Mouse (Mus musculus): ENCODE results near the gene Myom1. TPM values are rescaled to one million over a fixed set of nuclear protein-coding genes. Genes with fewer than 3 reads are reported as not detected.
"Not testable (repeated sequence)": the region's sequence is repeated elsewhere in the genome, so short reads cannot be mapped to it uniquely, and the experiment has no call there.

Myom1 gene
- 15.0 and 15.2 TPM in 2 replicates for polyA plus RNA-seq (2015; fragmentation: Nextera tagmentation; extraction: Ambion mirVana)

GRCm38 (mm10) chr17:71002081-71002743 is at the start of gene Myom1:
TSS of gene Myom1 (plus strand) at chr17:71002633.
- Histone ChIP-seq H3K9ac (peak within 1 kb of the TSS; percentile 96), H3K4me2 (replicated peaks) (peak within 1 kb of the TSS; percentile 65), H3K4me1 (peaks cover 44% of the 10 kb centered on the region), H3K36me3 (no peaks in the 10 kb centered on the region), H3K27ac (peak within 1 kb of the TSS; percentile 100), H3K9me3 (no peaks in the 10 kb centered on the region), H3K27me3 (no peaks in the 10 kb centered on the region), H3K4me3 (peak within 1 kb of the TSS; percentile 86)
- peak; percentile 94 for ATAC-seq (ENCODE audit: low FRiP score, low read depth)
- whole genome bisulfite sequencing: under 1% methylated on average over 65 of the region's 65 CpGs

DNA sequence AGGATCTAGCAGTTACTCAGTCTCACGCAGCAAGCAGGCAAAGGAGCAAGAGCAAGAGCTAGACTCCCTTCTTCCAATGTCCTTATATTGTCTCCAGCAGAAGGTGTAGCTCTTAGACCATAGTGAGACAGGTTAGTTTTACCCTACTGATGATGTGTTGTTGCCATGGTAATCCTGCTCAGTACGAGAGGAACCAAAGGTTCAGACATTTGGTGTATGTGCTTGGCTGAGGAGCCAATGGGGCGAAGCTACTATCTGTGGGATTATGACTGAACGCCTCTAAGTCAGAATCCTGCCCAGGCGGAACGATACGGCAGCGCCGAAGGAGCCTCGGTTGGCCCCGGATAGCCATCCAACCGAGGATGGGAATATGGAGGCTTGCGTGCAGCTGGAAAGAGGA is 38.9 kb upstream of the Myom1 start:
- H3K27me3 ChIP-seq; H3K9ac ChIP-seq; H3K4me2 ChIP-seq (replicated peaks); H3K36me3 ChIP-seq; H3K9me3 ChIP-seq; H3K27ac ChIP-seq; H3K4me3 ChIP-seq: not testable (repeated sequence)
- 72% methylated on average over 13 of the region's 13 CpGs for WGBS
- ATAC-seq (ENCODE audit: low FRiP score, low read depth): peak; percentile 100
- peaks cover 15% of the 10 kb centered on the region; the same call in 1 of the 2 replicates for H3K4me1 ChIP-seq

DNA sequence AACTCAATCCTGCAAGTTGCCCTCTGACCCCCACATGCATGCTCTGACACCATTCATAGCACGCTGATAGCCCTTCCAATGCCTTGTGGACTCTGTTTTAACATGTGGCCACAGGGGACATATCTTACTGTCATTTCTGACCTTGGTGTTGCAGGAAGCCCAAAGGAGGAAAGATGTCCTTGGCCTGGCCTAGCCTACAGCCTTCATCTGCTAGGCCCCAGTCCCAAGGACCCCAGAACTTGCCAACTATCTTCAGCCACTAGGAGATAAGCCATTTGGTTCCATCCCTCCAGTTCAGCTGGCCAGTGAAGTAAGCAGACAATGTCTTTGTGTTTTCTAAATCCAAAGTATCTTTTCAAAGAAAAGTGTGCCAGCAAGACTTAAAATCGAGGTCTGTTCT is 37.2 kb upstream of the Myom1 start:
- Histone ChIP-seq H3K9me3 (no peaks in the 10 kb centered on the region; the same call in 1 of the 2 replicates), H3K9ac (no peak overlapping the region), H3K4me3 (no peak overlapping the region), H3K4me2 (replicated peaks) (no peak overlapping the region), H3K27me3 (peaks cover 3% of the 10 kb centered on the region; the same call in 1 of the 2 replicates), H3K36me3 (no peaks in the 10 kb centered on the region), H3K4me1 (peaks cover 24% of the 10 kb centered on the region; the same call in 1 of the 2 replicates), H3K27ac (no peak overlapping the region)
- WGBS: 79% methylated on average over 2 of the region's 2 CpGs
- no peak for ATAC-seq (ENCODE audit: low FRiP score, low read depth)

GRCm38 (mm10) chr17:70966126-70966525 is 36.3 kb upstream of the Myom1 start:
- Histone ChIP-seq H3K9me3 (no peaks in the 10 kb centered on the region), H3K9ac (no peak overlapping the region), H3K36me3 (no peaks in the 10 kb centered on the region), H3K4me3 (no peak overlapping the region), H3K4me1 (peaks cover 24% of the 10 kb centered on the region; the same call in 1 of the 2 replicates), H3K27ac (no peak overlapping the region), H3K27me3 (peaks cover 3% of the 10 kb centered on the region; the same call in 1 of the 2 replicates), H3K4me2 (replicated peaks) (no peak overlapping the region)
- no peak for ATAC-seq (ENCODE audit: low FRiP score, low read depth)
- whole genome bisulfite sequencing: 92% methylated on average over 7 of the region's 7 CpGs

GRCm38 (mm10) chr17:70967191-70967590 is 35.2 kb upstream of the Myom1 start:
- H3K4me2 ChIP-seq (replicated peaks): no peak overlapping the region
- no peak for ATAC-seq (ENCODE audit: low FRiP score, low read depth)
- H3K36me3 ChIP-seq: no peaks in the 10 kb centered on the region
- no peaks in the 10 kb centered on the region for H3K9me3 ChIP-seq
- H3K27ac ChIP-seq: no peak overlapping the region
- H3K27me3 ChIP-seq: peaks cover 3% of the 10 kb centered on the region; the same call in 1 of the 2 replicates
- H3K4me3 ChIP-seq: no peak overlapping the region
- peaks cover 24% of the 10 kb centered on the region; the same call in 1 of the 2 replicates for H3K4me1 ChIP-seq
- no peak overlapping the region for H3K9ac ChIP-seq
- 47% methylated on average over 9 of the region's 9 CpGs for WGBS

DNA sequence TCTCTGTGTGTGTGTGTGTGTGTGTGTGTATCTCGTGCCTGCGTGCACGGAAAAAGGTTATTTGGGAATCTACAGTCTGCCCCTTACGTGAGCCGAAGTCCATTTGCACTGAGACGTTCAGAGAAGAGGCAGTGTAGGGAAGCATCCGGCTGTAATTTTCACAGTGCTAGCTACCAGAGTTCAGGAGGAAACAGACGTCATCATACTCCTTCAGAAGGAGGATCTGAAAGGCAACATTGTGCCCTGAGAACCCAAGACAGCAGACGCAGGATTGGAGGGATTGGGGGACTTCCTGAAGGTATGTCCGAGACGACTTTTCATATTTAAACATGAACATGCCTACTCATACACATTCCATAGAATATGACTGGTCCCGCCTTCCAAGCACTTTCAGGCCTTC is 34.8 kb upstream of the Myom1 start:
- H3K4me3 ChIP-seq: no peak overlapping the region
- no peak overlapping the region for H3K4me2 ChIP-seq (replicated peaks)
- H3K9ac ChIP-seq: no peak overlapping the region
- H3K4me1 ChIP-seq: peaks cover 24% of the 10 kb centered on the region; the same call in 1 of the 2 replicates
- no peaks in the 10 kb centered on the region for H3K9me3 ChIP-seq
- no peak for ATAC-seq (ENCODE audit: low FRiP score, low read depth)
- H3K27me3 ChIP-seq: peaks cover 3% of the 10 kb centered on the region; the same call in 1 of the 2 replicates
- H3K36me3 ChIP-seq: no peaks in the 10 kb centered on the region
- 67% methylated on average over 12 of the region's 12 CpGs for WGBS
- no peak overlapping the region for H3K27ac ChIP-seq

DNA sequence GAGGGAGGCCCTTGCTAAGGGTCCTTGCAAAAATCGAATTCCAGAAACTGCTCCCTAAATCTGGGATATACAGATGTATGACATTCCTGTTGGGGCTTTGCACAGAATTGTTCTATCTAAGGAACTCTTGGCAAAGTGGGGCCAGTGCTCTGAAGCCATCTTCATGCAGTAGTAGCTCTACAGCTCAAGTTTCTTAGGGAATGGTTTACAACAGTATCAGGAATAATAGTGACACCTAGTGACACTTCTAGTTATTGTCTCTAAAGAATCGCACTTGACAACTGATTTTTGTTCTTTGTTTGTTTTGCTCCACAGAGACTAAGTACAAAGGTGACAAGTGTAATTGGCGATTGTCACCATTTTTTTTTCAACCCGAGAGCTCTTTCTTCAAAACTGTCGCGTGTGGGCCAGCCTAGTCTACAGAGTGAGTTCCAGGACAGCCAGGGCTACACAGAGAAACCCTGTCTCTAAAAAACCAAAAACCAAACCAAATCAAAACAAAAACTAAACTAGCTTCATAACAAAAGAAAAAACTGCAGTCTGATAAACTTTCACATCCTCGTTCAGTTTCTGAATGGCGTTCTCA is 33.7 kb upstream of the Myom1 start:
- H3K27me3 ChIP-seq: peaks cover under 1% of the 10 kb centered on the region; the same call in 1 of the 2 replicates
- H3K4me2 ChIP-seq (replicated peaks): no peak overlapping the region
- no peak overlapping the region for H3K9ac ChIP-seq
- H3K9me3 ChIP-seq: no peaks in the 10 kb centered on the region
- H3K36me3 ChIP-seq: peaks cover 7% of the 10 kb centered on the region
- no peak overlapping the region for H3K27ac ChIP-seq
- ATAC-seq (ENCODE audit: low FRiP score, low read depth): 0 out of 2 replicates have a peak, but pooled peaks have one; percentile 45
- H3K4me1 ChIP-seq: peaks cover 24% of the 10 kb centered on the region; the same call in 1 of the 2 replicates
- WGBS: 30% methylated on average over 8 of the region's 8 CpGs
- no peak overlapping the region for H3K4me3 ChIP-seq

DNA sequence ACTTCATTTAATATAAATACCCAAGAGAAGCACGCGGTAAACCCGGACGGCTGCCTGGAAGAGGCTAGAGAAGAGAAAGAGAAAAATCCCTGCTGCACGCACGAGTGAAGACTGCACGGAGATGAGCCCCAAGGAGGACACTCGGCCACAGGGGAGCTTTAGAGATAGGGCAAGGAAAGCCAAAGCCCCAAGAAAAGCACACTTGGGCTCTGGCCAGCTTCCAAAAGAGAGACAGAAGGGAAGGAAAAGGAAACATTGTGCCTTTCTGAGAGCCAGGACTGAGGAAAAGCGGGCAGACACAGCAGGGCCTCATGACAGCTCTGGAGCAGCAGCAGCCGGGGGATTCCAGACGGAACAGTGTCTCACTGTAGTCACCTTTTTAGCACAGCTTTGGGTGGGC is 31.2 kb upstream of the Myom1 start:
- peaks cover 31% of the 10 kb centered on the region for H3K36me3 ChIP-seq
- H3K4me3 ChIP-seq: no peak overlapping the region
- no peak for ATAC-seq (ENCODE audit: low FRiP score, low read depth)
- no peak overlapping the region for H3K27ac ChIP-seq
- peaks cover 24% of the 10 kb centered on the region; the same call in 1 of the 2 replicates for H3K4me1 ChIP-seq
- no peaks in the 10 kb centered on the region for H3K9me3 ChIP-seq
- H3K9ac ChIP-seq: no peak overlapping the region
- 76% methylated on average over 11 of the region's 11 CpGs for WGBS
- no peaks in the 10 kb centered on the region for H3K27me3 ChIP-seq
- H3K4me2 ChIP-seq (replicated peaks): no peak overlapping the region

GRCm38 (mm10) chr17:70973398-70973797 is 29.0 kb upstream of the Myom1 start:
- H3K4me2 ChIP-seq (replicated peaks): no peak overlapping the region
- 85% methylated on average over 9 of the region's 9 CpGs for WGBS
- no peak for ATAC-seq (ENCODE audit: low FRiP score, low read depth)
- no peak overlapping the region for H3K27ac ChIP-seq
- H3K9me3 ChIP-seq: no peaks in the 10 kb centered on the region
- no peak overlapping the region for H3K4me3 ChIP-seq
- H3K36me3 ChIP-seq: peaks cover 39% of the 10 kb centered on the region
- H3K4me1 ChIP-seq: peaks cover 10% of the 10 kb centered on the region; the same call in 1 of the 2 replicates
- H3K9ac ChIP-seq: no peak overlapping the region
- no peaks in the 10 kb centered on the region for H3K27me3 ChIP-seq

GRCm38 (mm10) chr17:70974065-70974464 is 28.4 kb upstream of the Myom1 start:
- H3K4me2 ChIP-seq (replicated peaks); H3K9me3 ChIP-seq; H3K27me3 ChIP-seq; H3K27ac ChIP-seq; H3K4me3 ChIP-seq; H3K4me1 ChIP-seq; ATAC-seq (ENCODE audit: low FRiP score, low read depth); H3K9ac ChIP-seq: not testable (repeated sequence)
- 89% methylated on average over 14 of the region's 14 CpGs for WGBS
- peaks cover 43% of the 10 kb centered on the region for H3K36me3 ChIP-seq

DNA sequence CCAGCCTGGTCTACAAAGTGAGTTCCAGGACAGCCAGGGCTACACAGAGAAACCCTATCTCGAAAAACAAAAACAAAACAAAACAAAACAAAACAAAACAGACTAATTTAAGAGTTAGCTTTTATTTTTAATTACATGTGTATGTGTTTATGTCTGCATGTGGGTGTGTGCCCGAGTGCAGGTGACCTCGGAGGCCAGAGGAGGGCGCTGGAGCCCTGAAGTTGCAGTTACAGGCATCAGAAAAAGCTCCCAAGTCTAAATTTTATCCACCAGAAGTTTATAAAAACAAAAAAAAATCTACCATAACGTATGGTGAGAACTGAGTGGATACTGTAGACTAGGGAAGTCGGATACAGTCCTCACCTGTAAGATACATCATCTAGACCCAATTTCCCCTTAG is 24.6 kb upstream of the Myom1 start:
- Histone ChIP-seq H3K4me1 (no peaks in the 10 kb centered on the region), H3K27me3 (no peaks in the 10 kb centered on the region), H3K9me3 (no peaks in the 10 kb centered on the region), H3K4me3 (no peak overlapping the region), H3K4me2 (replicated peaks) (no peak overlapping the region), H3K9ac (no peak overlapping the region), H3K36me3 (peaks cover 73% of the 10 kb centered on the region), H3K27ac (no peak overlapping the region)
- WGBS: 87% methylated on average over 6 of the region's 6 CpGs
- no peak for ATAC-seq (ENCODE audit: low FRiP score, low read depth)

- Histone ChIP-seq H3K9me3 (no peaks in the 10 kb centered on the region), H3K4me2 (replicated peaks) (no peak overlapping the region), H3K9ac (no peak overlapping the region), H3K4me1 (peaks cover 10% of the 10 kb centered on the region), H3K27me3 (no peaks in the 10 kb centered on the region), H3K4me3 (no peak overlapping the region), H3K27ac (no peak overlapping the region), H3K36me3 (peaks cover 62% of the 10 kb centered on the region)
- 87% methylated on average over 20 of the region's 20 CpGs for WGBS
- ATAC-seq (ENCODE audit: low FRiP score, low read depth): no peak
Measured at GRCm38 (mm10) chr17:70979345-70980223, 22.8 kb upstream of the Myom1 start.
